Mouse (Mus musculus) liver, postnatal 0 days (tissue): ENCODE data around the gene Prex1.

Experiments
- CTCF ChIP-seq: sonication (generic); IDR thresholded peaks from 2 replicates; pipeline ENCODE4 v1.5.1; 2016; ENCODE audit warnings: antibody characterized with exemption, low read depth
- EP300 ChIP-seq: IDR thresholded peaks from 2 replicates; pipeline ENCODE4 v1.6.1; 2016; ENCODE audit warnings: antibody characterized with exemption, low read depth, mild to moderate bottlenecking

DNA sequence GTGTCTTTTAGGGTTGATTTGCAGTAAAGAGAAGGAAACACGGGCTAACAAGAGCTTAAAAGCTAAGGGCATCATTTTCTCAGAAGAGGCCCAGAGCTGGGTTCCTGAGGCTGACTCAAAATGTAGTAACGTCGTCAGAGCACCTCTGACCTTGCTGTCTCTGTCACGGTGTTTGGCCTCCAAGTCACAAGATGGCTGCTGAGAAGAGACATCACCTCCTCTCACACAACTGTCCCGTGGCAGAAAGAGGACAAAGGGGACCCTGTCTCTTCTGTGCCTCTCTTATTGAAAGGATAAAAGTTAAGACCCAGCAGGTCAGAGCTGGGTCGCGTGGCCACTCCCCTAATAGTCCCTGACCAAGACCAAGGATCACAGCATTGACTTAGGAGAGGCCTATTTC lies 2.4 kb upstream of the Prex1 start:
- TF ChIP-seq CTCF (no peak), EP300 (no peak)
